Mouse (Mus musculus): Measurements from ENCODE around the gene C1qc. TPM values are rescaled to one million over a fixed set of nuclear protein-coding genes. Genes with fewer than 3 reads are reported as not detected.
A peak's percentile ranks its signal among the peaks of the same experiment; 100 is the strongest.

The C1qc gene
- polyA plus RNA-seq, 1 experiment from 2014 or later: 19.9 TPM

DNA sequence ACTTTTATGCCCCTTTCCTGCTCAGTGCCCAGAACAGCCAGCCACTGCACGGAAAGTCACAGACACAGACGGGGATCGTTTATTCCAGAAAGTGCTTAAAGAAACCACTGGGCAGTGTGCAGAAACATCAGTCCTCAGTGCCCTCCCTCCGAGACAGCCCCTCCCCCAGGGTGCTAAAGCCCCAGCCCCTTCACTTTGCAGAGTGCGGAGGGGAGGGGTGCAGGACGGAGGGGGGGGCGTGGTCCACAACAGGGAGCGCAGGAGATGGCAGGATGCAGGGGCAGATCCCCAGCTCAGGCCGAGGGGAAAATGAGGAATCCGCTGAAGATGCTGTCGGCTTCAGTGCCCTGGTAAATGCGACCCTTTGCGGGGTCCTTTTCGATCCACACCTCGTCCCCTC, 3.0 kb upstream of the C1qc start:
- Histone ChIP-seq H3K4me1 (no peaks in the 10 kb centered on the region), H3K9ac (no peak overlapping the region), H3K4me3 (no peak overlapping the region), H3K9me3 (no peaks in the 10 kb centered on the region), H3K36me3 (no peaks in the 10 kb centered on the region), H3K4me2 (no peak overlapping the region), H3K27me3 (replicated peaks) (peaks cover 98% of the 10 kb centered on the region), H3K27ac (replicated peaks) (no peak overlapping the region)
- 10% methylated on average over 15 of the region's 15 CpGs for WGBS
- ATAC-seq (ENCODE audit: extremely low read depth, insufficient number of reproducible peaks, low FRiP score, low TSS enrichment): no peak

- Histone ChIP-seq H3K4me2 (no peak overlapping the region), H3K9me3 (no peaks in the 10 kb centered on the region), H3K4me3 (no peak overlapping the region), H3K9ac (no peak overlapping the region), H3K27ac (replicated peaks) (no peak overlapping the region), H3K4me1 (no peaks in the 10 kb centered on the region), H3K36me3 (no peaks in the 10 kb centered on the region), H3K27me3 (replicated peaks) (peaks cover 98% of the 10 kb centered on the region)
- WGBS: 69% methylated on average over 4 of the region's 4 CpGs
- no peak for ATAC-seq (ENCODE audit: extremely low read depth, insufficient number of reproducible peaks, low FRiP score, low TSS enrichment)
Measured at GRCm38 (mm10) chr4:136894821-136895220, 2.0 kb upstream of the C1qc start.

DNA sequence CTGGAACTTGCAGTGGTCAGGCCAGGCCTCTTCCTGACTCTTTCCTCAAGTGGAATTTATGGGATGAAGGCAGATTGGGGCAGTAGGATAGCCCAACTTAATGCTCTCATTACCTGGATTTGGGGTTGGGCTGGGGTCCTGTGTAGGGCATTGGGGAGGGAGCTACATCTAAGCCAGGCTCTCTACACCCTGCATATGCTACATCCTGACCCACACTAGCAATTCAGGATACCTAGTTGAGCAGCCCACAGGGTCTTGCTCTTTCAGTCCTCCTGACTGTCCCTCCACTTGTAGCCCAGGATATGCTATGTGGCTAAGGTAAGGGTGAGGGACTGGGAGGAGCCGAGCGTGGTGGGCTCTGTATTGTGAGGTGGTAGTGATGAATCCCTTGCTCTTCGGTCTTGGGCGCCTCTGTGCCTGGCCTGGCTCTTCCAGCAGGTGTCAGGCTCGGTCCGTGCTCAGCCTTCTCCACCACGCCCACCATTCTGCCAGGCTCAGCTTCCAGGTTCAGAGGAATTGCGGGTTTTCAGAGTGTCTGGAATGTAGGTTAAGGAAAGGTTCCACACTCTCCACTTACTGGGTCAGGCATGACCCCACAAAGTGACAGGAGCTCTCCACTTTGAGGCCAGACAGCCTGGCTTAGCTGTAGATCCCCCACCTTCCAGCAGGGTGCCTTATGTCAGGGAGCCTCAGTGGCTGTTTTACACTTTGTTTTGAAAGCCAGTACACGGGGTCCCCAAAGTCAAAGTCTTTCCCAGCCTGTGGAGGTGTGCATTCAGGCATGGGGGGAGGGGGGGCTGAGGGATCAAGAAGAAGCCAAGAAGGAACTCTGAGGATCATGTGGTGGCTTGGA, 1.1 kb upstream of the C1qc start:
- H3K27me3 ChIP-seq (replicated peaks): peaks cover 100% of the 10 kb centered on the region
- no peak overlapping the region for H3K4me3 ChIP-seq
- no peak for ATAC-seq (ENCODE audit: extremely low read depth, insufficient number of reproducible peaks, low FRiP score, low TSS enrichment)
- no peaks in the 10 kb centered on the region for H3K36me3 ChIP-seq
- H3K27ac ChIP-seq (replicated peaks): no peak overlapping the region
- no peak overlapping the region for H3K4me2 ChIP-seq
- no peak overlapping the region for H3K9ac ChIP-seq
- 5% methylated on average over 9 of the region's 9 CpGs for WGBS
- no peaks in the 10 kb centered on the region for H3K4me1 ChIP-seq
- H3K9me3 ChIP-seq: no peaks in the 10 kb centered on the region

GRCm38 (mm10) chr4:136892371-136892770, 494 bp downstream of the C1qc start:
- H3K9me3 ChIP-seq: no peaks in the 10 kb centered on the region
- ATAC-seq (ENCODE audit: extremely low read depth, insufficient number of reproducible peaks, low FRiP score, low TSS enrichment): no peak

DNA sequence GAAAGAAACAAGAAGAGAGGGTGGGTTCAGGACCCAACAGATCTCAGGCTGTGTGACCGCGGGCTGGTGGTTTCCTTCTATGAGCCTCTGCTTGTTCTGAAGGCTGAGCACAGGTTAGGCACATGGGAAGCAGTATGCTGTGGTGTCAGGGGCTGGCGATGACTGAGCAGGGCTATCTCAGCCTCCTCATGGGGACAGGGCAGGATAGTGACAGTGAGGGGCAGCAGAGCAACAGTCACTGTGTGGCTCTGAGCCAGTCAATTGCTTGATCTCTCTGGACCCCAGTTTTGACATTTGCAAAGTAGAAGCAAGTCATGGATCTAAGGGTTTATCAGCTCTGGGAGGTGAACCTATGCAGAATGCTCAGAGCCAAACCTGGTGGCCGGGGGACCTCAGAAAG, 1.8 kb downstream of the C1qc start:
- WGBS: 74% methylated on average over 4 of the region's 4 CpGs
- Histone ChIP-seq H3K27me3 (replicated peaks) (peaks cover 95% of the 10 kb centered on the region), H3K4me2 (no peak overlapping the region), H3K9ac (no peak overlapping the region), H3K27ac (replicated peaks) (no peak overlapping the region), H3K4me1 (no peaks in the 10 kb centered on the region), H3K9me3 (no peaks in the 10 kb centered on the region), H3K36me3 (no peaks in the 10 kb centered on the region), H3K4me3 (no peak overlapping the region)
- no peak for ATAC-seq (ENCODE audit: extremely low read depth, insufficient number of reproducible peaks, low FRiP score, low TSS enrichment)

More at GRCm38 (mm10) chr4:136892371-136892770, 494 bp downstream of the C1qc start:
- Histone ChIP-seq H3K27ac (replicated peaks) (no peak overlapping the region), H3K4me2 (no peak overlapping the region), H3K36me3 (no peaks in the 10 kb centered on the region), H3K4me3 (peak overlapping the region; percentile 7; the same call in 1 of the 2 replicates), H3K9ac (no peak overlapping the region), H3K4me1 (no peaks in the 10 kb centered on the region), H3K27me3 (replicated peaks) (peaks cover 97% of the 10 kb centered on the region)
- WGBS: 44% methylated on average over 7 of the region's 7 CpGs

- Histone ChIP-seq H3K4me2 (no peak overlapping the region), H3K9ac (no peak overlapping the region), H3K4me1 (no peaks in the 10 kb centered on the region), H3K27ac (replicated peaks) (no peak overlapping the region), H3K36me3 (no peaks in the 10 kb centered on the region), H3K27me3 (replicated peaks) (peaks cover 90% of the 10 kb centered on the region), H3K4me3 (no peak overlapping the region), H3K9me3 (no peaks in the 10 kb centered on the region)
- no peak for ATAC-seq (ENCODE audit: extremely low read depth, insufficient number of reproducible peaks, low FRiP score, low TSS enrichment)
- WGBS: 81% methylated on average over 15 of the region's 15 CpGs
Measured at GRCm38 (mm10) chr4:136889981-136890380, 2.9 kb downstream of the C1qc start.

DNA sequence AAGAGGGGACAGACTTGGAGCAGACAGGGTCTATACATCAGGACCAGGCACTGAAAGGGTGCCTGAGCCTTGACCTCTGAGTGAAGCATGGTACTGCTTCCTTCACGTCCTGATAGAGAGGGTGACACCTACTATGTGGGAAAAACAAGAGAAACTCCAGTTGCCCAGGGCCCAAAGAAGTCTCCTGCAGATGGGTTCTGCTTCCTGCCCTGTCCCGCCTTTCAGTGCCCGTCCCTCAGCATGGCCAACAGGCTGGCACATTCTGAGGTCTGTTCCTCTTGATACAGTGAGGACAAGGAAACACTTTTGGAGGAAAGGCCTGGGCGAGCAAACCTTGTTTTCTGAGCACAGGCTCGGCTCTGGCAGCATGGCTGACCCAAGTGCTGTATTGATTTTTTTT, 5.2 kb downstream of the C1qc start:
- H3K36me3 ChIP-seq: no peaks in the 10 kb centered on the region
- H3K4me1 ChIP-seq: no peaks in the 10 kb centered on the region
- no peaks in the 10 kb centered on the region for H3K9me3 ChIP-seq
- H3K27ac ChIP-seq (replicated peaks): no peak overlapping the region
- H3K4me2 ChIP-seq: no peak overlapping the region
- no peak overlapping the region for H3K9ac ChIP-seq
- peaks cover 83% of the 10 kb centered on the region for H3K27me3 ChIP-seq (replicated peaks)
- 57% methylated on average over 5 of the region's 5 CpGs for WGBS
- no peak for ATAC-seq (ENCODE audit: extremely low read depth, insufficient number of reproducible peaks, low FRiP score, low TSS enrichment)
- no peak overlapping the region for H3K4me3 ChIP-seq

DNA sequence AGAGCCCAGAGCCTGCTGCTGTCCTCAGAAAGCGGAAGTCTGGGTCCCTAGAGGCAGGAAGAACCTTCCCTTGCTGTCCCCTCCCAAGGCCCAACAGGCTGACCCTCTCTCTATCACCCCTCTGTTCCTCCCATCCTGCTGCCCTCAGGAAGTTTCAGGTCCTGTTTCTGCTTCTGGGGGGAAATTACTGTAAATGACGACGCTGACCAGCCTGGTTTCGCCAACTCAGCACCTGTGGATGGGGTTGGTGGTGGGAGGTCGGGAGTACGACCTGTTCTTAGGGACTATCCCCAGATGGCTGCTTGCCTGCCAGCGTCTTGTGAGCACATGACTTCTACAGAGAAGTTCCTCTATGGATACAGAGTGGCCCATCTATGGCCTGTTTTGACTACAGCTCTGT, 6.8 kb downstream of the C1qc start, which contains the start of gene C1qb:
Gene C1qb, minus strand, starts transcription at position 87 of the 400 bp plus-strand sequence.
- Histone ChIP-seq H3K4me2 (no peak within 1 kb of the TSS), H3K9me3 (no peaks in the 10 kb centered on the region), H3K4me1 (no peaks in the 10 kb centered on the region), H3K4me3 (no peak within 1 kb of the TSS), H3K9ac (no peak within 1 kb of the TSS), H3K27ac (replicated peaks) (no peak within 1 kb of the TSS), H3K36me3 (no peaks in the 10 kb centered on the region), H3K27me3 (replicated peaks) (peaks cover 80% of the 10 kb centered on the region)
- no peak for ATAC-seq (ENCODE audit: extremely low read depth, insufficient number of reproducible peaks, low FRiP score, low TSS enrichment)
- 59% methylated on average over 7 of the region's 7 CpGs for WGBS

GRCm38 (mm10) chr4:136878601-136879000, 14.3 kb downstream of the C1qc start:
- Histone ChIP-seq H3K27ac (replicated peaks) (no peak overlapping the region), H3K4me2 (no peak overlapping the region), H3K27me3 (replicated peaks) (peaks cover 81% of the 10 kb centered on the region), H3K4me3 (no peak overlapping the region), H3K9me3 (no peaks in the 10 kb centered on the region), H3K9ac (no peak overlapping the region), H3K36me3 (no peaks in the 10 kb centered on the region), H3K4me1 (no peaks in the 10 kb centered on the region)
- ATAC-seq (ENCODE audit: extremely low read depth, insufficient number of reproducible peaks, low FRiP score, low TSS enrichment): no peak
- WGBS: 18% methylated on average over 5 of the region's 5 CpGs

- Histone ChIP-seq H3K4me2 (no peak overlapping the region), H3K4me3 (no peak overlapping the region), H3K4me1 (no peaks in the 10 kb centered on the region), H3K9me3 (no peaks in the 10 kb centered on the region), H3K27ac (replicated peaks) (no peak overlapping the region), H3K27me3 (replicated peaks) (peaks cover 81% of the 10 kb centered on the region), H3K36me3 (no peaks in the 10 kb centered on the region), H3K9ac (no peak overlapping the region)
- WGBS: 43% methylated on average over 8 of the region's 8 CpGs
- no peak for ATAC-seq (ENCODE audit: extremely low read depth, insufficient number of reproducible peaks, low FRiP score, low TSS enrichment)
Measured at GRCm38 (mm10) chr4:136878171-136878570, 14.7 kb downstream of the C1qc start.

DNA sequence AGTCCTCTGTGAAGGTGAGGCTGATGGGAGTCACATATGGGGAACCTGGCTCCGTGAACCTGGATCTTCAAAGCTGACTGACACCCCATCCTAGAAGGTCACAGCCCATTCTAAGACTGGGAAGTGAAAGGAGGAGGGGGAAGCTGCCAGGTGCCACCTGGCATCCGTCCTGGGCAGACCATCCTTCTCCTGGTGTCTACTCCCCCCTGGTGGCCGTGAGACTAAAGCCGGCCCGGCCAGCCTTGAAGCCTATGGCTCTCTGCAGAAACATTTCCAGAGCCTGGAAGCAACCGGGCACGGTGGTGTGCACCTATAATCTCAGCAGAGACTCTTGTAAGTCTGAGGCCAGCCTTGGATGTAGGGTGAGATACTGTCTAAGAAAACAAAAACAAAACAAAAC, 15.9 kb downstream of the C1qc start:
- peaks cover 80% of the 10 kb centered on the region for H3K27me3 ChIP-seq (replicated peaks)
- no peaks in the 10 kb centered on the region for H3K36me3 ChIP-seq
- H3K4me1 ChIP-seq: no peaks in the 10 kb centered on the region
- H3K4me2 ChIP-seq: no peak overlapping the region
- 18% methylated on average over 7 of the region's 7 CpGs for WGBS
- H3K27ac ChIP-seq (replicated peaks): no peak overlapping the region
- no peak overlapping the region for H3K4me3 ChIP-seq
- H3K9ac ChIP-seq: no peak overlapping the region
- no peak for ATAC-seq (ENCODE audit: extremely low read depth, insufficient number of reproducible peaks, low FRiP score, low TSS enrichment)
- H3K9me3 ChIP-seq: no peaks in the 10 kb centered on the region

GRCm38 (mm10) chr4:136875012-136875411, 17.9 kb downstream of the C1qc start:
- H3K27me3 ChIP-seq (replicated peaks): peaks cover 74% of the 10 kb centered on the region
- no peak overlapping the region for H3K27ac ChIP-seq (replicated peaks)
- WGBS: 86% methylated on average over 14 of the region's 14 CpGs
- H3K4me2 ChIP-seq: no peak overlapping the region
- no peak overlapping the region for H3K4me3 ChIP-seq
- H3K4me1 ChIP-seq: no peaks in the 10 kb centered on the region
- no peak overlapping the region for H3K9ac ChIP-seq
- no peaks in the 10 kb centered on the region for H3K9me3 ChIP-seq
- no peaks in the 10 kb centered on the region for H3K36me3 ChIP-seq
- ATAC-seq (ENCODE audit: extremely low read depth, insufficient number of reproducible peaks, low FRiP score, low TSS enrichment): no peak

Data from heart, embryonic 13.5 days (tissue).